Mouse (Mus musculus) liver (tissue): ENCODE measurements around the gene Ppp6c.
"Not testable (repeated sequence)": the region's sequence is repeated elsewhere in the genome, so short reads cannot be mapped to it uniquely, and the experiment has no call there.

Experiments used
- DNase-seq: peaks from one replicate; pipeline ENCODE4 v3.0.0-alpha.2; 2020; ENCODE audit warnings: mixed read lengths

The Ppp6c gene

DNA sequence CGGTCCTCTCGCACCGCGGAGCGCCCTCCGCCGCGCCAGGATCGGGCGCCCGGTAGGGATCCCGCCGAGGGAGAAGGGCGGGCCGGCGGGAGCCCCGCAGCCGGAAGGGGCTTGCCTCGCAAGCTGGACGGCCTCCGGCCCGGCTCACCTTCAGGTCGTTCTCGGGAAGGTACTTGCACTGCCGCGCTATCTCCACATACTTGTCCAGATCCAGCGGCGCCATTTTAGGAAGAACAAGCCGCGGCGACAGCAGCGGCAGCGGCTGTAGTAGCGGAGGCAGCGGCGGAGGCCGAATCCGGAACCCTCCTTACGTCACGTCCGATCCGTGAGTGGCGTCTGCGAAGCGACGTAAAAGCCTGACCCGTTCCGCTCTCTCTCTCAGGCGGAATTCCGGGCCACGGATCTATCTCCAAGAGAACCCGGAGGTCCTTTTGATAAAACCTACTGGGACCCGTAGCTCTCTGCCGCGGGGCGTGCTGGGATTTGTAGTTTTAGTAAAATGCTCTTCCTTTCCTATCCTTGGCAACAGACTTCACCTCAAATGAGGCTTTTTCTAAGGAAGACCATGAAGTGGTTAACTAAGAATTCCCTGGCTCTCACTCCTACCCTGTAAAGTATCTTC, at the start of gene Ppp6c:
Ppp6c (minus strand) TSS at position 433 of the 622 bp plus-strand sequence.
- peak; percentile 94 for DNase-seq

DNA sequence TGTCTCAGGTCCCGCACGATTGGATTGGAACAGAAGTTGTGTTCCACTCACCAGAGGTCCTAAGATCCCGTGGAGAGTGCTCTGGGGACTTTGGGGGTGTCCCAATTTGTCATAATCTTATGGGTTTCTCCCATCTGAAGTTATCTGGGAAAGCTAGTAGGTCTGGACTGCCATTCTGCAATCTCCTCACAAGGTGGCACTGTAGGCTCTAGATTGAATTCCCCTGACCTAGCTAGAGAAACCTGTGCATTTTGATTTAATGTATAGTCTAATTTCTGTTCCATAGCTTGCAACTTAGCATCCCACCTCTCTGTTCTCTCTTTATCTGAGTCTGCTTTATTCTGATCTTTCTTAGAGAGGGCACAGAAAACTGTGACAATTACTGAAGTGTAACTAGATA, 42.1 kb upstream of the Ppp6c start:
- DNase-seq = peak; percentile 20

DNA sequence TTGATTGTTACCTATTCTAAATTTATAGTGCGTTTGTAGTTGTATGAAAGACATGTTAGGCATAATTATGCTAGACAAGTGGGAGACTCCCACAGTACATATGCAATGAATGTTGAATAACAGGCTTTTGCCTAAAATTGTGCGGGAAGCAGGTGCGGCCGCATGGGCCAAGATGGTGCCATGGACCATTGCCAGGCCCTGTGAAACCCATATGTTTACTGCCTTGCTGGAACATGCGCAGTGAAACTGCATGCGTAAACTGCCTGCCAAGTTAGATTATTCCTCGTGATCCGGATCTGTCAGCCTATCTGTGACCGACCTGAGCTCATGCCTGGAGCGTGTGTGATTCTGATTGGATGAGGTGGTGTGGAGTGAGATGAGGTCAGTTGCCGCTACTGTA, 26.0 kb upstream of the Ppp6c start:
- not testable (repeated sequence) for DNase-seq

DNA sequence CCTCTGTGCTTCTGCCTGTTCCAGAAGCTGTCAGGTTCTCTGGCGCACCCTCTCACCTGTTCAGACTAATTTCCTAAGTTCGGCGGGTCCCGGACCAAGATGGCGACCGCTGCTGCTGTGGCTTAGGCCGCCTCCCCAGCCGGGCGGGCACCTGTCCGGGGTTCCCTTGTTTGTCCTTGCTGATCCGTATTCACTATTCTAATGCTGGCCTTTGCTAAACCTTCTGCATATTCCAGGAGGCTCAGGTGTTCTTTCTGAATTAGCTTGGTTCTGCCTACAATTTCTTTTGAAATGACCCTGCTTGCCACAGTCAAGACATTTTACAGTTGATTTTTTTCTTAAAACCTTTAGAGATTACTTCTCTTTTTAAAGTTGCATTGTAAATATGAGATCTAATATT, 20.6 kb upstream of the Ppp6c start:
- DNase-seq = not testable (repeated sequence)

DNA sequence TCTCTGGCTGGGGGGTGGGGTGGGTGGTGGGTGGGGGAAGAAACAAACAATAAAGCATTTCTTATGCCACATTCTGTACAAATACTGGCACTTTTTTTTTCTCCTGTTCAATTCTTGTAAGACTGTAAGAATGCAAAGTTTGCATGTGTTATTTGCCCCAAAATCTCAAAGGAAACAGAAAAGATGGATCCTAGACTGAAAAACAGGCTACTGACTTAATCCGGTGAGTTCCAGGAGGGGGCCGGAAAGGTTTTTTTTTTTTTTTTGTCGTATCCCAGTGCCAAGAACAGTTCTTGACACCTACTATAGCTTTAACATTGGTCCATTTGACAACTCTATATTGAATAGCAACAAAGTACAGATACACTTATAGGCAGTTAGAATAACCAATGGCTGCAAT, 480 bp upstream of the Ppp6c start:
- DNase-seq = no peak

DNA sequence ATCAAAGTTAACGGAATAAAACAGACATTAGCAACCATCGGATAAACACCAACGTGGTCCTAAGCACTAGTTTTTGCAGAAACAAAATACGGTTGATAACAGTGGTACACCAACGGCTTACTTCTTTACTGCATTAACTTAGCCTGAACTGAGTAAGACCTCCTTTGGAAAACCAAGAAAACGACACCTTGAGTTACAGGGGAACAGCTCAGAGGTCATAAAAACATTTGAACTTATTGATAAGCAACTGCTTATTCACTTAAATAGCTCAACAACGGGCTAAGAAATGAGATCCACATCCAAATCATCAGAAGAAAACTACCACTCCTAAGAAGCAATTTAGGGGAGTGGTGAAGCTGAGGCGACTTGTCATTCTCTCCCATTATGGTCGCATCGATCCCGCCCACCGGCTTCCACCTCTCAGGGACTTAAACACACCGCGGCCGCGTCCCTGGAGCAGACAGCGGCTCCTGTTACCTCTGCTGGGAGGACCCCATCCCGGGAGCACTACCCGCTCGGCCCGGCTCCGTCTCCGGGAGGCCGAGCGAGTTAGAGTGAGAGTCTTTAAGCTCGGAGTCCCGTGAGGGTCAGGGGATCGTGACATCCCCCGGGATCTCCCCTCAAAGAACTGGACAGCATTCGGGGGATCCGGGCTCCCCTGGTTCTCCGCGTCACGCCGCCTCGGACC, 776 bp downstream of the Ppp6c start:
- peak; percentile 50 for DNase-seq

DNA sequence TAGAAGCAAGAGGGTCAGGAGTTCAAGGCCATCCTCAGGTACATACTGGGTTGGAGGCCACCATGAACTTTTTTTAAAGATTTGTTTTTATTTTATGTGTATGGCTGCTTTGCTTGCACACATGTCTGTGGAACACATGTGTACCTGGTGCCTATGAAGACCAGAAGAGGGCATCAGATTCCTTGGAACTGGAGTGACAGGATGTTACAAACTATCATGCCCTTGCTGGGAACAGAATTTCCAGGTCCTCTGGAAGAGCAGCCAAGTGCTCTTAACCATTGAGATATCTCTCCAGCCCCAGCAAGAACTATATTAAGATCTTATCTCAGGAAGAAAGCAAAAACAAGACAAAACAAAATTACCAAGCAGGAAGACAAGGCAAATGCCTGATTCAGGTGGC, 1.6 kb downstream of the Ppp6c start:
- no peak for DNase-seq

DNA sequence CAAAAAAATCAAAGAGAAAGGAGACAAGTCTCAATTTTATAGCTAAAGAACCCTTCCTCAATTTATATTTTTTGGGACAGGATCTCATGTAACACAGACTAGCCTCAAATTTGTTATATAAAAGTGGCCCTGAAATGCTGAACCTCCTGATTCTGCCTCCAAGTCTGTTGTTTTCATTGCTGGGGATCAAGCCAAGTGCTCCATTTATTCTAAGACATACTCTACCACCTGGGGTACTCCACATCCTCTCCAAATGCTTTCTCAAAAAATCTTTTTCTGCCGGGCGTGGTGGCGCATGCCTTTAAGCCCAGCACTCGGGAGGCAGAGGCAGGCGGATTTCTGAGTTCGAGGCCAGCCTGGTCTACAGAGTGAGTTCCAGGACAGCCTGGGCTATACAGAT, 6.2 kb downstream of the Ppp6c start:
- no peak for DNase-seq

DNA sequence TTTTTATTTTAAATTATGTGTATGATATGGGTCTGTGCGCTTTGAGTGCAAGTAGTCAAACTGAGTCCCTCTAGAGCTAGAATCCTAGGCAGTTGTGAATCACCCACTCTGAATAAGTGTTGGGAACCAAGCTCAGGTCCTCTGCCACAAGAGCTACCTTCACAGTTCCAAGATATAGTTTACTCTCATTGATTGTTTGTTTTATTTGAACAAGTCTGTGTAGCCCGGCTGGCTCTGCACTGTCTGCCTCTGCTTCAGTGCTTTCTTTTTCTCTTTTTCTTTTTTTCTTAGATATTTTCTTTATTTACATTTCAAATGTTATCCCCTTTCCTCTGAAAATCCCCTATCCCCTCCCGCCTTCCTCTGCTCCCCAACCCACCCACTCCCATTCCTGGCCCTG, 7.2 kb downstream of the Ppp6c start:
- no peak for DNase-seq

DNA sequence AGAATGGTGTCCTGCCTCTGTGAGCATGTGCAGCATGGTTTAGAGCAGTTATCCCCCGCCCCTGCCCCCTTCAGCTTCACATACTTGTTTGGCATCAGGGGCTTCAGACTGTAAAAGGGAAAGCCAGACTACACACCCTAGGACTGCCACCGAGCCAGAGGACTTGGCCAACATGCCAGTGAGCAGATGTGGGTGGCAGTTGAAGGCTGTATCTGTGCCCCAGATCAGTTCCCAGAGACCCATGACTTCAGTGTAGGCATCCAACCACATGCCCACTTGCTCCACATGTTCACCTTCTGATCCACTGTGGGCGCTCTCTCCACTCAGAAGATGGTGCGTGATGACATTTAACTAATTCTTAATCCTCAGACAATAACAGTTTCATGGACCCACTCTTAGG, 9.1 kb downstream of the Ppp6c start:
- no peak for DNase-seq

DNA sequence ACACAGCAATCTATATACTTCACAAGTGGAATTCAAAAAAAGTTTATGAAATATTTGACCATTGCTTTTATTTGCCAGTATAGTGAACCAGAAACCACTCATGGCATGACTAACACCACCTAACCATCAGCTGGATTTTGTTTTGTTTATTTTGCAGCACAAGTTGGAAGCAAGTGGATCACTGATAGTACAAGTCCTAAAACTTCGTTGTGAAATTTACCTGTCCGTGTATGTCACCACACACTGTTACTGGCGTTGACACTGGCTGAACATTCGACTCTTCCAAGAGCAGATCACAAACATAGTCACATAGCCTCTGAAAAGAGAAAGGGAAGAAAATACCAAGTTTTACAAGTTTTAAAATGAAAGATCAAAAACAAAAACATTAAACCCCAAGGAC, 15.5 kb downstream of the Ppp6c start:
- DNase-seq = no peak

DNA sequence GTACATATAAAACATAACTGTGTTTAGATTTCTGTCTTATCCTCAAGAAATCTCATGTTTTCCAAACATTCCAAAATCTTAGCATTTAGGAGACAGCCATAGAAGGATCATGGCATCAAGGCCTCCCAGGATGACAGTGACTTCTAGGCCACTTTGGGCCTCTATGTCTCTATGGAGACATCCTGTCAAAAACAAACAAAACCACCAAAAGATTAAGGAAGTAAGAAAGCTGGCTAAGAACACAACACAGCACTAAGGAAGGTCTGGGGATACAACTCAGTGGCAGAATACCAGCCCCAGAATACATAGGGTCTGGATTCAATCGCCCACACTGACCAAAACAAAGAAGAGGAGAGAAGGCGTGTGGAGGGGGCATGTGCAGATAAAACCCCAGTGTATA, 22.9 kb downstream of the Ppp6c start:
- no peak for DNase-seq

DNA sequence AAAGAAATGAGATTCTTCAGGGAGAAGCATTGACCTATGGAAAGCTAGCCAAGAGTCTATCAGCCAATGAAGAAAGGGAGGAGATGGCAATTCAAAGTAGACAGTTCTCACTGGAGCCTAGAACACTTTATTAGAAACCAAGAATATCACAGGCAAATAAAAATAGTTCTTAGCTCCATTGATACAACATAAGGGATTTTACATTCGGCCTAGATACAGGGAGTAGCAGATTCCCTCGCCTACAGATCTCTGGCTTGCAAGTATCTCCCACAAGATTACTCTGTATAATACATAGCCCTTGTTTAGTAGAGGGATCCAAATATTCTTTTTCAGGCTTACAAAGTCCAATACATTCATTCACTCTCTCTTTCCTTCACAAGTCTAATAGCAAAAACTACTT, 31.4 kb downstream of the Ppp6c start:
- no peak for DNase-seq

DNA sequence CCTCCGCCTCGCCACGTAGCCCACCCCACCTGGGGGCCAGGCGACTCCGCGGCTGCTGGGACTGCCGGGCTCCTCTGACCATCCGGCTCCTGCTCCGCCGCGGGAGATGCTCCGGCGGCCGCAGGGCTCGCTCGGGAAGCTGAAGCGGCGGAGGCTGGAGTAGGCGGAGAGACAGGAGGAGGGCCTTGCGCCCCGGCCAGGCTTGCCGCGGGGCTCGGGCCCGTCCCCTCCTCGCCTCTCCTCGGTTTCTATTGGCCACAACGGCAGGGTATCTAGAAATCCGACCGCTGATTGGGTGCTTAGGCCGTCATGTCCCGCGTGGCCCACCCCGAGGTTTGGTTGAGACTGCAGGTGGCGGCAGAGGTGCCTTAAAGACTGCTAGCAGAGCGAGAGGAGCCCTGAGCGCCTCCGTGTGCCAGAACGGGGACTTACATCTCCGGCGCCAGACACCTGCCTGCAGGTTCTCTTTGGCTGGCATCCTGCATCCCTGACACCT, 35.6 kb downstream of the Ppp6c start, which contains the start of gene Scai:
Scai (minus strand) TSS at position 174 of the 496 bp plus-strand sequence.
- peak; percentile 97 for DNase-seq

DNA sequence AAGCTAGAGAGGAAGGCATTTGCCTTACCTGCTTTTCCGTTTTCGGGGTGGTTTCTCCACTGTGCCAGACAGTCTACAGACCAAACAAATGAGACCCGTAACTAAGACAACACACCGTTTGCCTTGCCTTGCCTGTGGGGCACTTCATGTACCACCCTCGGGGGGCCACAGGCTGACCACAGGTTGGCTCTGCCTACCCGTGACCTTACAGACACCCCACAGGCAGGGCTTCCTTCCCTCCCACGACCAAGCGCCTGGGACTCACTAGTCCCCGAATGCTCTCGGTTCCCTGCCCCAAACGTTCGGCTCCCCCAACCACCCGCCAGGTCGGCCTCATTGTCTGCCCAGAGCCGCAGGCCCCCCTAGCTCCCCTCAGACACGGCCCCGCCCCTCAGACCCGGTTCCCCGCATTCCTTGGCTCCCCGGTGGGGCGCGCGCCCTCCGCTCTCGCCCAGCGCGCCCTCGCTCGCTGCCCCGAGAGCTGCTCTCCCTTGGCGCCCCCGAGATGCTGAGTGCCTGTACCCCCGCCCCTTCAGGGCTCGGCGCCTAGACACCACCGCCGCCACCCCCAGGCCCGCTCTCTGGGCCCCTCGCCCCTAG, 36.2 kb downstream of the Ppp6c start:
- peak; percentile 62 for DNase-seq

DNA sequence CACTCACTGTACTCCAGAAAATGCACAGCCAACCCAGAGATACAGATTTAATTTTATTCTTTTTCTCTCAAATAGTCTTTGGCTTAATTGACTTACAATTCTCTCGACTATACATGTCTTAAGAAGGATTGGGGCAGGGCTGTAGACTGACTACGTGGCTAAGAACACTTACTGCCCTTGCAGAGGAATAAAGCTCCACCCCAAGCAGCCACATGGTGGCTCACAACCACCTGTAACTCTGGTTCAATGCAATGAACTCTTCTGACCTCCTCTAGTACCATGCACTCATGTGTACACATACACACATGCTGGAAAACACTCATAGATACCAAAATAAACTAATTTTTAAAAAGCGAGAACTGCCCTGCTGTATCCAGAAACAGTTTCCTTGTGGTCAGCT, 40.3 kb downstream of the Ppp6c start:
- DNase-seq = no peak

DNA sequence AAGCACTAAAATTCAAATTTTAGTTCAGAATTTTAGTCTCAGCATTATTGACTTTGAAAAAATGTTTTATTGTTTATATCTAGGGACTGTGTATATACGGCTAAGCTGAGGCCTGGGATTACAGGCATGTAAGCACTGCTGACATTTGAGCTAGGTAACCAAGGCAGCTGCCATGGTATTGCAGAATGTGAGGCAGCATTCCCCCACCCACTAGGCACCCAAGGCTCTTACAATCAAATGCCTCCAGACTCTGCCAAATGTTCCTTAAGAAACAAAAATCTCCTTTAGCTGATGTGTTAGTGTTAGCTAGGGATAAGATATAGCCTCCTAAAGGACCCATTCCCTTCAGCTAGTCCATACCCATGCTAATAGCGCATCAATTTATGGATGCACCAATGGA, 42.7 kb downstream of the Ppp6c start:
- DNase-seq = no peak

DNA sequence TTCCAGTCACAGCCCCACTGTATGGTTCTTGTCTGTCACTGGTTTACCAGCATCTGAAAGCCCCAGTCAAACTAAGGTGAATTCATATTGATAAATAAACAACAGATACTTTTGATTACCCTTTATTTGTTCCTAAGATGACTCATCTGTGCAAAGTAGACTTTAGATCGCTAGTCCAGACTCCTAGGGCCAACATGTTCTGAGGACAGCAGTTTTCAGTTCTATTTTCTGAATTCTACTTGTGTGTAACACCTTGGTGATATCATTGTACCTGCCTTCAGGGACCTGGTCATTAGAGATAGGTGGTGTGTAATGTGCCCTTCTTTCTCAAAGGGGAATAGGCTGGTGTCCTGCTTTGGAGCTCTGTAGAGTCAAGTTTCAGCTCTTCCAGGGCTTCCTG, 65.3 kb downstream of the Ppp6c start:
- no peak for DNase-seq

DNA sequence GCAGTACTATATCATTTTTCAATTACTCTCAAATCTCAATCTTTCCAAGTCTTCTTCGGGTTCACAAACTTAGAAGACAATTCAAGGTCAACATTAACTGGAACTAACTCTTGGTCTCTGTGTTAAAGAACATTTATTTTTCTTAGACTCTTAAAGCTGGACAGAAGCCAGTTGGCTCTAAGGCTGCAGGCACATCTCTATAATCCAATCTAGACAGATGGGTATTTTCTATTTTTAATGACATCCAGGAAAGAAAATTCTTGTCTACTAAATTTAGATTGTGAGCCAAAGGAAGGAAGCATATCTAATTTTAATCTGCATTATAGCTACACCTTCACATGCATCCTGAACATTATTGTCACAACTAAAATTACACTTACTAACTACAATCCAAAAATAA, 68.3 kb downstream of the Ppp6c start:
- DNase-seq = no peak

DNA sequence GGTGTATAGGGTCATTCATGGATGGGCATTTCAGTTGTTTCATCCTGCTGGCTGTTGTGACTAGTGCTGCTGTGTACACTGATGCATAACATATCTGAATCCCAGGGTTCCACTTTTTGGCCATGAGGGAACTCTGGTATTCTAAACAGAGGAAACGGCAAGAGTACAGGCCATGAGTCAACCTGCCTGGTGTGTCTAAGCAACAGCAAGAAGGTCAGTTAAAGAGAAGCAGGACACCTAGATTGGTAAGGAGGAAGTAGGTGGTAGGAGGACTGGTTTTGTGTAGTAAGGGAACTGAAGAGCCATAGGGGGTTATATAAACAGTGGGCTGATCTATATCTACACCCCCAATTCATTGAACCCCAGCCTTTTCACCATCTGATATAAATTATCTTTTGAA, 69.4 kb downstream of the Ppp6c start:
- DNase-seq = no peak

DNA sequence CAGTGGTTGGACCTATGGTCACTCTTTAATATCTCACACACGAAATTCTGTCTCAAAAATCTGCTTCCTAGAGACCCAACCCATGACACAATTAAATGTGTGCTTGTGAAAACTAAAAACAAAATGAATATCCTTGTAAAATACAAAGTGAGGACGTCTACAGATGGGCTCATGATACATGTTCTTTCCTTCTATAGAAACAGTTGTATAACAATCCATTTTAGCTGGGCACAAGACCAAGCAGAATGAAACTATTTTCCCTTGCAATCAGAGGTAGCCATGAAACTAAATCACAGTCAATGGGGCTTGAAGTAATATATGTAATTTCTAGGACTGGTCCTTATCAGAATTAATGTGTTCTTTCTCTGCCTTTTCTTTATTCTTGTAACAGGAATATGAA, 75.3 kb downstream of the Ppp6c start:
- DNase-seq = no peak

DNA sequence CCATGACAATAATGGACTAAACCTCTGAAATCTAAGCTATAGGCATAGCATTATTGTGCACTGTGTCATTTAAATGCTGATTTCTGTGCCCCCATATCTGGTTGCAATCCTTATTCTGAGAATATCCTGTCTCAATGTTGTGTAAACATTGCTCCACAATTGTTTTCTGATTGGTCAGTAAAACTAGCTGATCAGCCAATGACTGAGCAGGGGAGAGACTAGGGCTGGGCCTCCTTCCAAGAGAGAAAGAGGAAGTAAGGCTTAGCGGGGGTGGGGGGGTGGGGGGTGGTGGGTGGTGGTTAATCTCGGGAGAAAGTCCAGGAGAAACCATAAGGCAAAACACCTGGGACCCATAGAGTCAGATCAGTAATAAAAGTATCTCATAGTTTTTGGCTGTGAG, 78.2 kb downstream of the Ppp6c start:
- no peak for DNase-seq

DNA sequence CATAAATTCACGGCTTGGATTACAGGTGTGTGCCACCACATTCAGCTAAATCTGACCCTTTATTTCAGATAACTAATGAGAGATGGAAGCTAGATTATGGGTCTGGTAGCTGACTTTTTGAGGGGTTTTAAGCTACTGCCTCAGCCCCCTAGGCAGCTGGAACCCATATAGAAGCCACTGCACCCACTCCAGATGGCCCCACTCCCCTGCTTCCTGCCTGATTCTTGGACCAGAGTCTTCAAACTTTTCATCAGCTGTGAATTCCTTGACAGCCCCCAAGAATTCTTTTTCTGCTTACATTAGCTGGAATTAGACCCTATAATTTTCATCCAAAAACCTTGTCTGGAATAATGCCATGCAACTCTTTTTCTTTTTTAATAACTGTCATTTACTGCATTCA, 79.8 kb downstream of the Ppp6c start:
- no peak for DNase-seq
